8 mouse cellular contexts compared by ENCODE assay signal in genomic region chr4:32862751-32863446, GRCm38 (mm10).
DNase-seq lines count a peak whose midpoint lies in the region; ATAC-seq and TF ChIP-seq lines count a peak whose summit lies in the region.

No protein-coding gene starts in this region.

- DNase-seq in kidney, adult 11 months = no peak
- no peak for DNase-seq in embryonic facial prominence, embryonic 11.5 days (ENCODE audit: low spot score)
- no peak for DNase-seq in hindbrain, postnatal 0 days (ENCODE audit: low spot score)
- no peak for DNase-seq in midbrain, postnatal 0 days (ENCODE audit: low spot score)
- no peak for DNase-seq in frontal cortex, postnatal 25 days (ENCODE audit: low spot score in 2 of 2)
- DNase-seq in cerebellum, adult 9-11 months = no peak
- no peak for DNase-seq in heart, postnatal 14 days

- no peak overlapping the region for H3K27ac ChIP-seq in kidney, embryonic 16.5 days (ENCODE audit: low read length)
- H3K27ac ChIP-seq in embryonic facial prominence, embryonic 11.5 days (replicated peaks; ENCODE audit: low read depth, low read length) = no peak overlapping the region
- peak overlapping the region; percentile 59 for H3K27ac ChIP-seq in hindbrain, postnatal 0 days
- peak overlapping the region; percentile 76 for H3K27ac ChIP-seq in midbrain, postnatal 0 days (ENCODE audit: low read depth, low read length)

- no peak overlapping the region for H3K4me3 ChIP-seq in kidney, embryonic 16.5 days (ENCODE audit: low read length)
- H3K4me3 ChIP-seq in embryonic facial prominence, embryonic 11.5 days (ENCODE audit: low read depth, low read length) = no peak overlapping the region
- H3K4me3 ChIP-seq in hindbrain, postnatal 0 days (ENCODE audit: low read length) = peak overlapping the region; percentile 42
- peak overlapping the region; percentile 43 for H3K4me3 ChIP-seq in midbrain, postnatal 0 days (ENCODE audit: low read depth, low read length)

- ATAC-seq in kidney, embryonic 16.5 days (ENCODE audit: low FRiP score, low TSS enrichment) = no peak; the same call in 1 of the 2 replicates
- 0 out of 2 replicates have a peak, but pooled peaks have one; percentile 10 for ATAC-seq in embryonic facial prominence, embryonic 11.5 days (replicated peaks; ENCODE audit: insufficient number of reproducible peaks, low FRiP score, low TSS enrichment, low read depth)
- peak; percentile 22; the same call in 1 of the 2 replicates for ATAC-seq in hindbrain, postnatal 0 days
- ATAC-seq in midbrain, postnatal 0 days (ENCODE audit: low FRiP score) = no peak

- no peaks in the 10 kb centered on the region for H3K36me3 ChIP-seq in kidney, embryonic 16.5 days (ENCODE audit: insufficient read depth, low read length)
- H3K36me3 ChIP-seq in embryonic facial prominence, embryonic 11.5 days (replicated peaks; ENCODE audit: control insufficient read depth, insufficient read depth, low read depth, low read length) = no peaks in the 10 kb centered on the region
- H3K36me3 ChIP-seq in hindbrain, postnatal 0 days (ENCODE audit: insufficient read depth, low read length) = no peaks in the 10 kb centered on the region
- no peaks in the 10 kb centered on the region for H3K36me3 ChIP-seq in midbrain, postnatal 0 days (ENCODE audit: insufficient read depth, low read length)

- no peaks in the 10 kb centered on the region for H3K9me3 ChIP-seq in kidney, embryonic 16.5 days (ENCODE audit: low read length)
- H3K9me3 ChIP-seq in embryonic facial prominence, embryonic 11.5 days (replicated peaks; ENCODE audit: control insufficient read depth, low read length) = no peaks in the 10 kb centered on the region
- no peaks in the 10 kb centered on the region for H3K9me3 ChIP-seq in hindbrain, postnatal 0 days (ENCODE audit: low read length)
- H3K9me3 ChIP-seq in midbrain, postnatal 0 days (ENCODE audit: low read length) = no peaks in the 10 kb centered on the region

- no peak for TF ChIP-seq CTCF in hindbrain, postnatal 0 days (IDR thresholded peaks at IDR 0.05; ENCODE audit: low read depth)
- no peak for TF ChIP-seq CTCF in midbrain, postnatal 0 days (IDR thresholded peaks at IDR 0.05)

- 0 out of 2 replicates have a peak overlapping the region, but pooled peaks have one; percentile 9 for H3K9ac ChIP-seq in kidney, embryonic 16.5 days (replicated peaks; ENCODE audit: low read length)
- no peak overlapping the region for H3K9ac ChIP-seq in embryonic facial prominence, embryonic 11.5 days (replicated peaks; ENCODE audit: low read length)
- peak overlapping the region; percentile 38 for H3K9ac ChIP-seq in hindbrain, postnatal 0 days (replicated peaks; ENCODE audit: low read length)
- H3K9ac ChIP-seq in midbrain, postnatal 0 days (replicated peaks; ENCODE audit: low read length, poor library complexity, severe bottlenecking) = peak overlapping the region; percentile 64

- 0 out of 2 replicates have a peak, but pooled peaks cover 11% of the 10 kb centered on the region for H3K27me3 ChIP-seq in kidney, embryonic 16.5 days (ENCODE audit: insufficient read depth, low read length)
- H3K27me3 ChIP-seq in embryonic facial prominence, embryonic 11.5 days (ENCODE audit: control insufficient read depth, insufficient read depth, low read length) = no peaks in the 10 kb centered on the region
- H3K27me3 ChIP-seq in hindbrain, postnatal 0 days (ENCODE audit: insufficient read depth, low read length) = peaks cover 4% of the 10 kb centered on the region; the same call in 1 of the 2 replicates
- no peaks in the 10 kb centered on the region for H3K27me3 ChIP-seq in midbrain, postnatal 0 days (ENCODE audit: insufficient read depth, low read length)

- intact Hi-C loops in heart, postnatal 14 days (cut with DNase I) = no loop called here

- H3K4me2 ChIP-seq in kidney, embryonic 16.5 days (replicated peaks; ENCODE audit: low read depth, low read length) = no peak overlapping the region
- H3K4me2 ChIP-seq in embryonic facial prominence, embryonic 11.5 days (ENCODE audit: low read depth, low read length) = peak overlapping the region; percentile 5; the same call in 1 of the 2 replicates
- peak overlapping the region; percentile 65 for H3K4me2 ChIP-seq in hindbrain, postnatal 0 days (ENCODE audit: low read depth, low read length)
- peak overlapping the region; percentile 62 for H3K4me2 ChIP-seq in midbrain, postnatal 0 days (ENCODE audit: low read depth, low read length, poor library complexity, severe bottlenecking)

- 29% methylated on average over 15 of the region's 15 CpGs for WGBS in kidney, embryonic 16.5 days
- WGBS in embryonic facial prominence, embryonic 11.5 days = 35% methylated on average over 15 of the region's 15 CpGs
- WGBS in hindbrain, postnatal 0 days = 28% methylated on average over 15 of the region's 15 CpGs
- 35% methylated on average over 15 of the region's 15 CpGs for WGBS in midbrain, postnatal 0 days

- H3K4me1 ChIP-seq in kidney, embryonic 16.5 days (ENCODE audit: insufficient read depth, low read length) = peaks cover 27% of the 10 kb centered on the region
- H3K4me1 ChIP-seq in embryonic facial prominence, embryonic 11.5 days (ENCODE audit: control insufficient read depth, insufficient read depth, low read length) = peaks cover 6% of the 10 kb centered on the region; the same call in 1 of the 2 replicates
- H3K4me1 ChIP-seq in hindbrain, postnatal 0 days (ENCODE audit: insufficient read depth, low read length) = 0 out of 2 replicates have a peak, but pooled peaks cover 7% of the 10 kb centered on the region
- peaks cover 16% of the 10 kb centered on the region for H3K4me1 ChIP-seq in midbrain, postnatal 0 days (ENCODE audit: insufficient read depth, low read length)

Comparison
In these comparisons a context has a peak if more than half of its experiments do, and no peak if none do; other contexts are left out.
1. ATAC-seq: peak in embryonic facial prominence, embryonic 11.5 days (single experiment) and hindbrain, postnatal 0 days (single experiment); none in kidney, embryonic 16.5 days (single experiment) and midbrain, postnatal 0 days (single experiment).
2. H3K27ac ChIP-seq: peak in hindbrain, postnatal 0 days (single experiment) and midbrain, postnatal 0 days (single experiment); none in kidney, embryonic 16.5 days (single experiment) and embryonic facial prominence, embryonic 11.5 days (single experiment).
3. H3K4me3 ChIP-seq: peak in hindbrain, postnatal 0 days (single experiment) and midbrain, postnatal 0 days (single experiment); none in kidney, embryonic 16.5 days (single experiment) and embryonic facial prominence, embryonic 11.5 days (single experiment).